Mouse (Mus musculus) heart, embryonic 12.5 days (tissue): ENCODE data around the gene Rnf26. TPM values are rescaled to one million over a fixed set of nuclear protein-coding genes. Genes with fewer than 3 reads are reported as not detected.

ENCODE experiments used
- ATAC-seq: fragments of 200-750 bp; cut with Nextera tagmentation; 2 replicates; pipeline ENCODE4 v1.8.0; 2017; ENCODE audit warnings: moderate TSS enrichment, moderate library complexity; ENCODE audit not compliant: insufficient number of reproducible peaks, low FRiP score
- H3K27ac ChIP-seq: fragments of 300-500 bp; sonication (generic); 2 replicates; pipeline ENCODE4 v1.5.1; 2016; ENCODE audit warnings: mild to moderate bottlenecking, moderate library complexity; ENCODE audit not compliant: poor library complexity, severe bottlenecking
- H3K27me3 ChIP-seq: fragments of 300-500 bp; sonication (generic); replicated peaks from 2 replicates; pipeline ENCODE4 v1.6.1; 2016; ENCODE audit warnings: mild to moderate bottlenecking, moderate library complexity
- H3K36me3 ChIP-seq: fragments of 300-500 bp; sonication (generic); 2 replicates; pipeline ENCODE4 v1.6.1; 2016; ENCODE audit warnings: mild to moderate bottlenecking, moderate library complexity
- H3K4me1 ChIP-seq: fragments of 300-500 bp; sonication (generic); replicated peaks from 2 replicates; pipeline ENCODE4 v1.6.1; 2016; ENCODE audit warnings: mild to moderate bottlenecking
- H3K4me2 ChIP-seq: fragments of 300-500 bp; sonication (generic); 2 replicates; pipeline ENCODE4 v1.6.1; 2016; ENCODE audit warnings: mild to moderate bottlenecking, moderate library complexity
- H3K4me3 ChIP-seq: fragments of 300-500 bp; sonication (generic); 2 replicates; pipeline ENCODE4 v1.5.1; 2016; ENCODE audit warnings: mild to moderate bottlenecking
- H3K9ac ChIP-seq: fragments of 300-500 bp; sonication (generic); 2 replicates; pipeline ENCODE4 v1.6.1; 2016; ENCODE audit warnings: mild to moderate bottlenecking, moderate library complexity
- H3K9me3 ChIP-seq: fragments of 300-500 bp; sonication (generic); replicated peaks from 2 replicates; pipeline ENCODE4 v1.6.1; 2016; ENCODE audit warnings: mild to moderate bottlenecking, moderate library complexity
- WGBS: fragments of 180-500 bp; shearing (Covaris S2); methylation state at CpG from one replicate; pipeline ENCODE4 v1.1.7; 2016; 5-methylcytosine and 5-hydroxymethylcytosine counted together
- polyA plus RNA-seq: library from polyadenylated mRNA; unstranded; fragments of >200 nt; fragmentation: Nextera tagmentation; extraction: Ambion mirVana; gene quantifications from 2 replicates; pipeline ENCODE4 v1.2.1, GENCODE M21; 2016

The Rnf26 gene
- polyA plus RNA-seq, 1 experiment from 2014 or later = 51.3 TPM

GRCm38 (mm10) chr9:44079997-44080780, 33.1 kb downstream of the Rnf26 start:
- Histone ChIP-seq H3K4me3 (no peak overlapping the region), H3K9me3 (no peaks in the 10 kb centered on the region), H3K27me3 (no peaks in the 10 kb centered on the region), H3K4me1 (peaks cover 91% of the 10 kb centered on the region), H3K9ac (no peak overlapping the region), H3K36me3 (peaks cover 12% of the 10 kb centered on the region), H3K4me2 (no peak overlapping the region), H3K27ac (peak overlapping the region; percentile 81; the same call in 1 of the 2 replicates)
- 70% methylated on average over 10 of the region's 10 CpGs for WGBS
- ATAC-seq = no peak

- peak overlapping the region; percentile 81 for H3K27ac ChIP-seq
- no peaks in the 10 kb centered on the region for H3K9me3 ChIP-seq
- peak overlapping the region; percentile 0; the same call in 1 of the 2 replicates for H3K9ac ChIP-seq
- H3K36me3 ChIP-seq = peaks cover 14% of the 10 kb centered on the region
- H3K4me1 ChIP-seq = peaks cover 88% of the 10 kb centered on the region
- H3K27me3 ChIP-seq = no peaks in the 10 kb centered on the region
- no peak overlapping the region for H3K4me3 ChIP-seq
- 18% methylated on average over 15 of the region's 16 CpGs for WGBS
- ATAC-seq = peak; percentile 76
- peak overlapping the region; percentile 44 for H3K4me2 ChIP-seq
Observed at GRCm38 (mm10) chr9:44078955-44079756, 34.2 kb downstream of the Rnf26 start.

- Histone ChIP-seq H3K36me3 (peaks cover 14% of the 10 kb centered on the region), H3K27me3 (no peaks in the 10 kb centered on the region), H3K4me3 (no peak overlapping the region), H3K27ac (peak overlapping the region; percentile 81), H3K9me3 (no peaks in the 10 kb centered on the region), H3K4me2 (peak overlapping the region; percentile 44), H3K9ac (peak overlapping the region; percentile 21; the same call in 1 of the 2 replicates), H3K4me1 (peaks cover 84% of the 10 kb centered on the region)
- WGBS = 76% methylated on average over 10 of the region's 10 CpGs
- ATAC-seq = no peak
Observed at GRCm38 (mm10) chr9:44078136-44078797, 35.0 kb downstream of the Rnf26 start.

- ATAC-seq = no peak
- Histone ChIP-seq H3K9me3 (no peaks in the 10 kb centered on the region), H3K27me3 (no peaks in the 10 kb centered on the region), H3K4me1 (peaks cover 84% of the 10 kb centered on the region), H3K9ac (peak overlapping the region; percentile 21; the same call in 1 of the 2 replicates), H3K27ac (no peak overlapping the region), H3K4me2 (no peak overlapping the region), H3K4me3 (no peak overlapping the region), H3K36me3 (peaks cover 14% of the 10 kb centered on the region)
- 75% methylated on average over 11 of the region's 11 CpGs for WGBS
Observed at GRCm38 (mm10) chr9:44077266-44077910, 35.9 kb downstream of the Rnf26 start.

GRCm38 (mm10) chr9:44076764-44077120, 36.6 kb downstream of the Rnf26 start:
- H3K9ac ChIP-seq = no peak overlapping the region
- WGBS = 18% methylated on average over 5 of the region's 5 CpGs
- no peak overlapping the region for H3K4me2 ChIP-seq
- peaks cover 85% of the 10 kb centered on the region for H3K4me1 ChIP-seq
- ATAC-seq = no peak
- H3K27ac ChIP-seq = no peak overlapping the region
- no peak overlapping the region for H3K4me3 ChIP-seq
- H3K27me3 ChIP-seq = no peaks in the 10 kb centered on the region
- H3K9me3 ChIP-seq = no peaks in the 10 kb centered on the region
- H3K36me3 ChIP-seq = peaks cover 14% of the 10 kb centered on the region

- no peak for ATAC-seq
- Histone ChIP-seq H3K27ac (no peak overlapping the region), H3K4me2 (no peak overlapping the region), H3K9ac (peak overlapping the region; percentile 19; the same call in 1 of the 2 replicates), H3K4me1 (peaks cover 85% of the 10 kb centered on the region), H3K9me3 (no peaks in the 10 kb centered on the region), H3K4me3 (no peak overlapping the region), H3K27me3 (no peaks in the 10 kb centered on the region), H3K36me3 (peaks cover 14% of the 10 kb centered on the region)
- 64% methylated on average over 16 of the region's 16 CpGs for WGBS
Observed at GRCm38 (mm10) chr9:44075996-44076763, 37.1 kb downstream of the Rnf26 start.

- peaks cover 14% of the 10 kb centered on the region for H3K36me3 ChIP-seq
- WGBS = 73% methylated on average over 24 of the region's 24 CpGs
- H3K9ac ChIP-seq = peak overlapping the region; percentile 19
- H3K4me1 ChIP-seq = peaks cover 85% of the 10 kb centered on the region
- no peak overlapping the region for H3K27ac ChIP-seq
- no peak overlapping the region for H3K4me3 ChIP-seq
- no peaks in the 10 kb centered on the region for H3K27me3 ChIP-seq
- ATAC-seq = no peak
- no peaks in the 10 kb centered on the region for H3K9me3 ChIP-seq
- no peak overlapping the region for H3K4me2 ChIP-seq
Observed at GRCm38 (mm10) chr9:44075276-44075995, 37.9 kb downstream of the Rnf26 start.

- peaks cover 14% of the 10 kb centered on the region for H3K36me3 ChIP-seq
- no peak for ATAC-seq
- no peak overlapping the region for H3K4me2 ChIP-seq
- no peaks in the 10 kb centered on the region for H3K27me3 ChIP-seq
- H3K27ac ChIP-seq = no peak overlapping the region
- no peaks in the 10 kb centered on the region for H3K9me3 ChIP-seq
- H3K4me1 ChIP-seq = peaks cover 84% of the 10 kb centered on the region
- peak overlapping the region; percentile 19; the same call in 1 of the 2 replicates for H3K9ac ChIP-seq
- no peak overlapping the region for H3K4me3 ChIP-seq
- 58% methylated on average over 9 of the region's 9 CpGs for WGBS
Observed at GRCm38 (mm10) chr9:44074395-44075275, 38.7 kb downstream of the Rnf26 start.

- Histone ChIP-seq H3K27ac (peak overlapping the region; percentile 15; the same call in 1 of the 2 replicates), H3K9ac (peak overlapping the region; percentile 57), H3K36me3 (peaks cover 14% of the 10 kb centered on the region), H3K4me1 (peaks cover 82% of the 10 kb centered on the region), H3K27me3 (no peaks in the 10 kb centered on the region), H3K4me3 (no peak overlapping the region), H3K4me2 (peak overlapping the region; percentile 47), H3K9me3 (no peaks in the 10 kb centered on the region)
- ATAC-seq = no peak
- 54% methylated on average over 5 of the region's 5 CpGs for WGBS
Observed at GRCm38 (mm10) chr9:44073115-44073514, 40.2 kb downstream of the Rnf26 start.
